Mouse (Mus musculus): Measurements from ENCODE around the gene Amotl2.

Gene Amotl2

GRCm38 (mm10) chr9:102716481-102717163 is at the start of gene Amotl2:
Gene Amotl2 (plus strand): TSS chr9:102716672.
- DNase-seq = no peak

- no peak for DNase-seq
Measured at GRCm38 (mm10) chr9:102668115-102668514, 48.4 kb upstream of the Amotl2 start.

DNA sequence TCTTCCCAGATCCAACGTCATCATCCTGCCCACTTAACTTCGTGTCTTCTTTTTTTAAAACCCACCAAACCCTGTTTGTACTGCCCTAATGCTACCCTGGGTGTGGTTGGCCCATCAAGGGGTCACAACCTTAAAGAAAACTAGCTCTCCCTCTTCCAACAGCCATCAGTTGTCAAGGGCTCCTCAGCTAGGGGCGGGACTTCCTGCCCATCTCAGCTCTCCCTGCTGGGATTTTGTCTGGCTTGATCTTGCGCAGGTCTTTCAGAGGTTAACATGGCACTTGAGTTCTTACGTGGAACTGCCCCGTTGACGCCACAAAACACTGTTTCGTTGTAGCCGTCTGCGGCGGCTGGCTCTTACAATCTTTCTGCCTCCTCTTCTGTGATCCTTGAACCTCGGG is 47.6 kb upstream of the Amotl2 start:
- DNase-seq = no peak

DNA sequence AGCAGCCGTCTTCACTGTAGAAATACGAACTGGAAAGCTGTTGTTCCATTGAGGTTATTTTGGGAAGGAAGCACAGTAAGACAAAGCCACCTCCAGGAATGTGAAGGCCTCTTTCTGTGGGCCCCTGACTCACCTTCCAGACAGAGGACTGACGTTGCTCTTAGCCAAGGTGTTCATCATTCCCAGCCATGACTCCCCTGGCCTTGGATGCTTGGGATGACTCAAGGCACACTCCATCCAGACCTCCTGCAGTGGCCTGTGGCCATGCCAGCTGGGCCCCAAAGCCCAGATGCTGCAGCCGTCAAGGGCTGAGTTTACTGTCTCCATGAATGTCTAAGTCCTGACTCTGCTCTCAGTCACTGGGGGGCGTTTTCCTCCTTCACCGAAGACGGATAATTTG is 43.1 kb upstream of the Amotl2 start:
- peak in 1 of 2 experiments; percentile 13 for DNase-seq

DNA sequence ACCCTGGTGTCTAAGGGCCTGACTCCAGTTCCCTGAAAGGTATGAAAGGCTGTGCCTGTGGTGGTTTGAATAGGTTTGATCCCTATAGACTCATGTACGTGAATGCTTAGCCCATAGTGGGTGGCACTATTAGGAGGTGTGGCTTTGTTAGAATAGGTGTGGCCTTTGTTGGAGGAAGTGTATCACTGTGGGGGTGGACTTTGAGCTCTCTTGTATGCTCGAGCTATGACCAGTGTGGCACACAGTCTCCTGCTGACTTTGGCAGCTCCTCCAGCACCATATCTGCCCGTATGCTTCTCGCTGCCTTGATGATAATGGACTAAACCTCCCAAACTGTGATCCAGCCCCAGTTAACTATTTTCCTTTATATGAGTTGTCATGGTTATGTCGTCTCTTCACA is 40.5 kb upstream of the Amotl2 start:
- no peak for DNase-seq

- DNase-seq = no peak
Measured at GRCm38 (mm10) chr9:102681470-102681869, 35.0 kb upstream of the Amotl2 start.

DNA sequence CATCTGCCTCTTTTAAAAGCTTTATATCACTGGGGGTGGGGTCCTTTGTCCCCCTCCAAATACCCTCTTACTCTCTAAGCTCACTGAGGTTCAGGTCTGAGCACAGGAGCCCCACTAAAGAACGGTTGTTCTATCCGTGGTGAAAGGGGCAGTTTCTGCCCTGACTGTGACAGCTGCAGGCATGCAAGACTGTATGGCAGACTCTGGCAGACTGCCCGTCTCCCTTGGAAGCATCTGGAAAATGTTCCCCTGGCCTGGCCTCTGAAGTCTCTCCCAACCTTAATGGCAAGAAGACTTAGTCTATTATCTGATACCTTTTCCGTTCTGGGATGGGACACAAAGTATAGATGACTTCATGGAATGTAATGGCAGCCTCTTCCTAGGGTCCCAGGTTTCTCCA is 28.5 kb upstream of the Amotl2 start:
- DNase-seq = peak; percentile 44 to 58

DNA sequence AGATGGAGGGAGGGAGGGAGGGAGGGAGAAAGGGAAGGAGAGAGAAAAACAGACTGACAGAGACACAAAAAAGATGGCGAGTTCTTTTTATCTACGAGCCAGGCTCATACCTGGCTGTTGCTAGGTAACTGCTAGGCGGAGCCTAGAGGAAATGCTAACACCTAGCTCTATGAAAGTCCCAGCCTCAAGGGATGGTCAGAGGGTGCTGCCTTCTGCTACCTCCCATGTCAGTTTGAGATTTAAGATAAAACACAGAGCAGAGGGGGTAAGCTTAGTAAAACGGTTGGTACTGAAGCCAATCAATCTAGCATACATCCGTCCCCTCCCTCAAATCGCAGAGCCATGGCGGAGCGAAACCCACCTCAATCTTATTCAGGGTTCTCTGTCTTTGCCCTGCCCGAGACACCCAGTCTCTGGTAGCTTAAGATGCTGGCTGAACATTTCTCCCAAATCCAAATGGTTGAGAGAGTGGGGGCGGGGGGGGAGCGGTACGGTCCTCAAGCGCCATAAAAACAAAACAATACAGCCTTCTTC is 27.0 kb upstream of the Amotl2 start:
- peak; percentile 59 to 61 for DNase-seq

DNA sequence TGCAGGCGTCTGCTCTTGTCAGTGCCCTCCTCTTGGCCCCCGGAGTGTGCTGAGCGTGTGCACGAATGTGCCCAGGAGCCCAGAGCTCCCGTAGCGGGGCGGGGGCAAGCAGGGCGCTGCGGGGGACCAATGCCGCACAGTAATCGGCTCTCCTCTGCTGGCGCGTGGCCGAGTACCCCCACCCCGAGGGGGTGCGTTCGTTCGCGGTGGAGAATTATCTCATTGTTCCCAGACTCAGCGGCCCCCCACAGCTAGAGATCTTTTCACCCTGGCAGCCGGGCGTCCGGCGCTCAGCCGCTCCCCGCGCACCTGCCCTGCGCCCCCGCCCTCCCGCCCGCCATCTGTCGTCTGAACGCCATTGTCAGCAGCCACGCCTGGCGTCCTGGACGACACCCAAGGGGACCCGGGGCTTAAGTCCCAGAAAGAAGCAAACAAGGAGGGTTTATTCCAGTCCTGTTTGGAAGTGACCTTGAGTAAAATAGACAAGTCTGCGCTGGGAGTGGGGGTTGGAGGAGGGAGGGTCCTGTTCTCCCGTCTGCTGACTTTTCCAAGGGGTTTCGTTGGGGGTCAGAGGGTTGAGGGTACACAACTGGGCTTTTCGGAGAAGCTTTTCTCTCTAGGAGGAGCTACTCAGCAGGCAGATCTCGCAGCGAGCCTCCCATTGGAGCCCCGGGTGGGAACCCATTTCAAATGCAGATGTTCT is 26.4 kb upstream of the Amotl2 start:
- DNase-seq = peak; percentile 86 to 87

GRCm38 (mm10) chr9:102690891-102691290 is 25.6 kb upstream of the Amotl2 start:
- peak; percentile 49 to 51 for DNase-seq

DNA sequence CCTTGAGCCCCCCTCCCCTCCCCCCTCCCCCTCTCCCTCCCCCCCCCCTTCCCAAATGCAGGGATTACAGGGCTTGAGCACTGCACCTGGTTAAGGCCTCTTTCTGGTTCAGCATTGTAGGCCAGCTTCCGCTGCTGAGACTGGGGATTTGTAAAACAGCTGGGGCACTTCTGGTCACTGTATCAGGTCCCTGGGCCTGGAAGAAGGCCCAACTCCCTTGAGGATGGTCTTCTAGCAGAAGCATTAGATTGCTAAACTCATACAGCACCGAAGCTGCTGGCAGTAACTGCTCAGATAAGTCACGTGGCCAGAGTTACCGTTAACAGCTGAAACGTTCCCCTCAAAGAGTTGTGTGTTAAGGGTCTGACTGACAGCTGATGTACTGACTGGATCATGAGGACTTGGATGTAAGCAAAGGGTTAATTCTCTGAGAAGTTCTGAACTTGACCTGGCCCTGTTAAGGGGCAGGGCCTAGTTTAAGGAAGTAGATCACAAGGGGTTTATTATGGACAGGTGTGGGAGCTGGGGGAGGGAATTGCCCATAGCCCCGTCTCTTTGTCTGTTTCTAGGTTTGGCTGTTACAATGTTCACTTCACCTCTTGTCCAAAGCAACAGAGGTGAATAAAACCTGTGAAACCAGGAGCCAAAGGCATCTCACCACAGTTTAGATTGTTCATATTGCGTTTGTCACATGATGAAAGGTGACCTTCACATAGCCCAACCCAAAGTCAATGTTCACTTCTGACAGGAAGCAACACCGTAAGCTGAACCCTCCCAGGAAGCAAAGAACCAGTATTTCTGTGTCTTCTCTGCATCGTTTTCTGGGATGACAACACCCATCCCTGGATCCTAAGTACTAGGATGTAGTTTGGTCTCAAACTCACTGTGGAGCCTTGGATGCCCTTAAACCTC is 23.7 kb upstream of the Amotl2 start:
- DNase-seq = no peak

GRCm38 (mm10) chr9:102701042-102701441 is 15.4 kb upstream of the Amotl2 start:
- no peak for DNase-seq

GRCm38 (mm10) chr9:102709504-102710135 is 6.9 kb upstream of the Amotl2 start:
- DNase-seq = no peak

DNA sequence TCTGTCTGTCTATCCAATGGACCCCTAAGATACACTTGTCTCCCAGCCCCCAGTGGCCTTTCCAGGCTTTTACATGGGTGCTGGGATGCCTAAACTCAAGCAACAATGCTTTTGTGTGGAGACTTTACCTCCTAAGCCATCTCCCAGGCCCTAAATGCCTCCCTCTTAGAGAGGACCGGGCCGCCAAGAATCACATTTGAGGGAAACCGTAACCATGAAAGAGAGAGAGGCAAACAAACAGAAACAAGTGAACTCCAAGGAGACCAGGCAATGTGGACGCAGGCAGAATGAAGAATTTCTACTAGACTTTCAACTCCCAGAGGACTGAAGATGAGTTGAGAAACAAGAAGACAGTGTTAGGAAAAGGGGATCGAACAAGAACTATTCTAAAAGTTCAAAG is 6.0 kb upstream of the Amotl2 start:
- no peak for DNase-seq

DNA sequence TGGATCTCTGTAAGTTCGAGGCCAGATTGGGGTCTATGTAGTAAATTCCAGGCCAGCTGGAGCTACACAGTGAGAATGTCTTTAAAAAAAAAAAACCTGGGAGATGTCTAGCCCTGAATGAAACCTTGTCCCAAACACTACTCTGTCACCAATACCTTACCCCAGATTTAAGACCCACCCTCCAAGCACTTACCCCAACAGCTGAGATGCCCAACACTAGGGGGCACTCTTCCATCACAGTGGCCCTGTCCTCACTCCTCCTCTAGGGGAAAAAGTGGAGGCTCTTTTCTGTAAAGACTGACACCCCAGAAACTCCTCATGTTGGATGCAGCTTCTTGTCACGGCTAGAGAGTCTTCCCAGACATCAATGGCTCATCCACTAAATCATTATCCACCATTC is 2.7 kb upstream of the Amotl2 start:
- peak; percentile 56 to 68 for DNase-seq

- peak in 1 of 2 experiments; percentile 45 for DNase-seq
Measured at GRCm38 (mm10) chr9:102714893-102715505, 1.5 kb upstream of the Amotl2 start.

- DNase-seq = peak in 1 of 2 experiments; percentile 29
Measured at GRCm38 (mm10) chr9:102715506-102715900, 969 bp upstream of the Amotl2 start.

DNA sequence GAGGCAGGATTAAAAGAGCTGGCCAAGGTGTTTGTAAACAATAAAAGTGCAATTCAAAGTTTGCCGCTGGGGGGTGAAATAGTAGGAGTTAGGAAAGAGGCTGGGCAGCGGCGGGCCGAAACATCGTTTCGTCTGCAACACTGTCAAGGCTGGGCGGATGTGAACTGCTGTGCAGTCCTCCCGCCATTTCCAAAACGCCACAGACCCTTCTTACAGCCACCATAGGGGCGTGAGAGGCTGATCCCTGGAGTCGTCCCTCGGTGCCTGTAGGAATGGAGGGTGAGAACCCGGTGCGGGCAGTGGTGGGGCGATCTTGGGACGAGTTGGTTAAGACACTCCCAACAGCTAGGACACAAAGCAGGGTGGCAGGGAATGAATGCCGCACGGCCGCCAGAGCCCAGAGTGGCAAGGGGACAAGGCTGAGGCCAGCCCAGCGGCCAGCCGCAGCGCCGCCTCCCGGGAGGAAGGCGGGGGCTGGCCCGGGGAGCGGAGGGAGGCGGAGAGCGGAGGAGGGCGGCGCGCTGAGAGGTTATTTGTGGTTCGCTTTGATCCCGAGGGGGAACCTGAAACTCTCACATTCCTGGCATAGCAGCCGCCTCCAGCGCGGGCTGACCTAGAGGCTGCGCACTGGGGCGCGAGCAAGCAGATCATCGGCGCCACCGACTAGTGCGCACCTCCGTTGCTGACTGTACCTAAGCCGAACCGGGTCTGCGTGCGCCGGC is 853 bp downstream of the Amotl2 start:
- DNase-seq = peak; percentile 71 to 80

GRCm38 (mm10) chr9:102717886-102718643 is 1.6 kb downstream of the Amotl2 start:
- DNase-seq = peak; percentile 79 to 82

DNA sequence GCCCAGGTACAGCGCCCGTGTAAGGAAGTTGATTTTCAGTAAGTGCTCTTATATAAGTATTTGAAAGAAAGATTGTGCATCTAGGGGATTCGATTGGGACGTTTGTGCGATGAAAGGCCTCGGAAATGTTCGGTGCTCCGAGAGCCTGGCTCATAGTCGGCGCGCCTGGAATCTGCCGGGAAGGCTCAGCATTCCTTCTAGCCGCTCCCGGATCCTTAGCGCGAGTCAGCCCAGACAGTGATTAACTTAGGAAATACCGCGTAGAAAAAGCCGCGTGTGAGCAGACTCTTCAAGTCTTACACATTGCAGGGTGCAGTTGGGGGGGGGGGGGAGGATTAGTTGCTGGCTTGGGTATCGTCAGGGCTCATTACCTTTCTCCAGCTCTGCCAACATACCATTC is 2.2 kb downstream of the Amotl2 start:
- peak in 1 of 2 experiments; percentile 53 for DNase-seq

DNA sequence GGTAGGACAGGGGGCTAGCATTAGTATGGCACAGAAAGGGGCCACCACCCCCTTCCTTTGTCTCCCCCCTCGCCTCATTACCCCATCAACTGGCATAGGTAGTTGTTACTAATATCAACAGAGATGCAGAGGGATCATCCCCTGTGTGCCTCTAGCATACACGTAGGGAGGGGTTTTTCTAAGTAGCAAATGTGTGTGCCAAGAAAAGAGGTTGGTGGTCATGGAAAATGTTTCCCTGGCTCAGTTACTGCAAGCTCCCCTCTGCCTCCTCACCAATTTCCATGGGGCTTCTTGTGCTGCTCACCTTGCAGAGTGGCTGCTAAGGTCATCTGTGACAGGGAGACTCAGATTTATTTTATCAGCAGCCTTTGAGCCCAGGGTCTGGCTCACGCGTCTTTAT is 2.6 kb downstream of the Amotl2 start:
- DNase-seq = no peak
